Mouse (Mus musculus) neutrophil, adult 5-6 weeks (primary cell): Measurements from ENCODE around the gene Cdcp1. TPM values are rescaled to one million over a fixed set of nuclear protein-coding genes. Genes with fewer than 3 reads are reported as not detected.

Experiments used
- total RNA-seq: library from RNA; stranded (forward); fragments of 200-1000 nt; gene quantifications from 2 replicates; pipeline ENCODE4 v1.2.3, GENCODE M21; 2017

Cdcp1 gene
- total RNA-seq, 1 experiment from 2014 or later, result not detected

Other genes starting within 250 kb of the Cdcp1 start
- 11.9 and 12.0 TPM in 2 replicates for gene Tmem42, start 194.7 kb downstream of the Cdcp1 start, total RNA-seq
- 0.61 TPM in 1 of 2 replicates, not detected in the other for gene Tgm4, start 181.3 kb downstream of the Cdcp1 start, total RNA-seq
- 26.5 and 27.1 TPM in 2 replicates for gene Zdhhc3, start 102.8 kb downstream of the Cdcp1 start, total RNA-seq
- 35.0 and 42.7 TPM in 2 replicates for gene Exosc7, start 102.8 kb downstream of the Cdcp1 start, total RNA-seq
- gene Clec3b, start 65.1 kb downstream of the Cdcp1 start, total RNA-seq, result not detected in 2 replicates
- 0.58 and 1.4 TPM in 2 replicates for gene Tmem158, start 44.7 kb upstream of the Cdcp1 start, total RNA-seq
- gene Lars2, start 150.9 kb upstream of the Cdcp1 start, total RNA-seq, result 8.3 and 14.8 TPM in 2 replicates